Mouse (Mus musculus) urinary bladder, postnatal 36 days (tissue): Measurements from ENCODE around the gene Mcm9.
"Not testable (repeated sequence)": the region's sequence is repeated elsewhere in the genome, so short reads cannot be mapped to it uniquely, and the experiment has no call there.

Experiments used
- DNase-seq, 2 experiments: peaks; one replicate each; pipeline ENCODE4 v3.0.0; 2022; ENCODE audit warnings: low spot score in 2 of 2, mixed read lengths in 1 of 2

Mcm9 gene

DNA sequence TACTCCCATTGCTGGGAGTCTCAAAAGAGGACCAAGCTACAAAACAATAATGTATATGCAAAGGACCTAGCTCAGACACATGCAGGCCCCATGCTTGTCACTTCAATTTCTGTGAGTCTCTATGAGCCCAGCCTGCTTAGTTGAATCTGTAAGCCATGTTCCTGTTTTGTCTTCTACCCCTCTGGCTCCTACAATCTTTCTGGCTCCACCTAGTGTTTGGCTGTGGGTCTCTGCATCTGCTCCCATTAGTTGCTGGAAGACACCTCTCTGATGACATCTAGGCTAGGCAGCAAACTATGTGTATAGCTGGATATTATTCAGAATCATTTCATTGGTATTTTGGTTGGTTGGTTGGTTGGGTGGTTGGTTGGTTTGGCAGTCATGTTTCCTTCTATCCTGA is 130.7 kb downstream of the Mcm9 start:
- DNase-seq = no peak

DNA sequence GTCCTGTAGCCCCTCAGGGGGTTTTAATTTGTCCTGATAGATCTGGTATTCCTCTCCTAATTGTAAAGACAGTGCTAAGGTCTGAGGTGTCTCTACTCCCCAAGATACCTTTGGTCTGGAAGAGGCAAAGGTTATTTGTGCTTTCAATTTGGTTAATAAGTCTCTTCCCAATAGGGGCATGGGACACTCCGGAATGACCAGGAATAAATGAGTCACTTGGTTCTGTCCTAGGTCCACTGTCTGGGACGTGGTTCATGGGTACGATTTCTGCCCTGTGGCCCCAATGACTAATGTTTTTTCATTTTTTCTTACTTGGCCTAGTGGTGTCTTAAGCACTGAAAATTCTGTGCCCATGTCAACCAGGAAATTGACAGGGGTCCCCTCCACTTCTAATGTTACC is 134.9 kb downstream of the Mcm9 start:
- not testable (repeated sequence) for DNase-seq

DNA sequence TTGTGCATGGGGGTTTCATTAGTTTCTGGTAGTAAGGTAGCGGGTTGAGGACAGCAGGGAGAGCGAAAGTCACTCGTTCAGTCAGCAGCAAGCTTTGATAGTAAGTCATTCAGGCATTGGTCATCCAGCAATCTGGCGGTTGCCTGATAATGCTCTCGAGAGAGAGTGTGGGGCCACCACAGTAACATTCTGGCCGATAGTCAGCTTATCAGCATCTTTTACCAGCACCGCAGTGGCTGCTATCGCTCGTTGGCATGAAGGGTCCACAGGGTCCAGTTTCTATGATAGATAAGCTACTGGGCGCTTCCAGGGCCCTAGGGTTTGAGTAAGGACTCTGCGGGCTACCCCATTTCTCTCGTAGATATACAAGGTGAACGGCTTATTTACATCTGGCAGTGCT is 136.3 kb downstream of the Mcm9 start:
- no peak for DNase-seq
